Mouse (Mus musculus): Measurements from ENCODE around the gene Aig1. TPM values are rescaled to one million over a fixed set of nuclear protein-coding genes. Genes with fewer than 3 reads are reported as not detected.

The Aig1 gene
- total and polyA plus RNA-seq, 3 experiments = 0.13 TPM; not detected in 2

GRCm38 (mm10) chr10:13702688-13703087 is 166.1 kb downstream of the Aig1 start:
- TF ChIP-seq MAFK (IDR thresholded peaks at IDR 0.05; ENCODE audit: borderline replicate concordance, low read depth, low read length) (no peak), USF2 (IDR thresholded peaks at IDR 0.05; ENCODE audit: borderline replicate concordance in 1 of 2, insufficient read depth in 1 of 2, low read depth in 1 of 2, low read length in 2 of 2) (no peak), TBP (IDR thresholded peaks at IDR 0.05; ENCODE audit: low read depth, low read length) (no peak), TCF12 (IDR thresholded peaks at IDR 0.05; ENCODE audit: low read depth, low read length) (no peak), POLR2AphosphoS2 (IDR thresholded peaks at IDR 0.05; ENCODE audit: low read length) (no peak), UBTF (IDR thresholded peaks at IDR 0.05; ENCODE audit: borderline replicate concordance, insufficient read depth, low read depth, low read length) (no peak), ZMIZ1 (IDR thresholded peaks at IDR 0.05; ENCODE audit: low read depth, low read length) (no peak), RAD21 (IDR thresholded peaks at IDR 0.05; ENCODE audit: low read depth, low read length) (no peak), ZNF384 (IDR thresholded peaks at IDR 0.05; ENCODE audit: low read depth, low read length) (no peak), ZC3H11A (IDR thresholded peaks at IDR 0.05; ENCODE audit: low read depth, low read length) (no peak), SIN3A (IDR thresholded peaks at IDR 0.05; ENCODE audit: low read length) (no peak)
- DNase-seq (ENCODE audit: low read depth, low spot score) = no peak
- H3K9me3 ChIP-seq (replicated peaks; ENCODE audit: insufficient read depth, low read length) = no peaks in the 10 kb centered on the region
- no peaks in the 10 kb centered on the region for H3K27me3 ChIP-seq (ENCODE audit: control insufficient read depth in 1 of 2, insufficient read depth in 2 of 2, low read length in 2 of 2)
- H3K27ac ChIP-seq (ENCODE audit: control insufficient read depth, low read depth, low read length) = no peak overlapping the region
- H3K4me3 ChIP-seq (ENCODE audit: control insufficient read depth in 1 of 2, insufficient read depth in 1 of 2, low read depth in 2 of 2, low read length in 2 of 2) = no peak overlapping the region
- H3K79me2 ChIP-seq (ENCODE audit: control insufficient read depth, insufficient read depth, low read length, poor library complexity) = no peaks in the 10 kb centered on the region
- H3K4me1 ChIP-seq (ENCODE audit: control insufficient read depth in 1 of 2, insufficient read depth in 2 of 2, low read length in 2 of 2) = no peaks in the 10 kb centered on the region
- H3K36me3 ChIP-seq (ENCODE audit: control insufficient read depth in 1 of 2, insufficient read depth in 2 of 2, low read length in 2 of 2) = no peaks in the 10 kb centered on the region
- no peak overlapping the region for H3K9ac ChIP-seq (ENCODE audit: control insufficient read depth, low read depth, low read length, poor library complexity, severe bottlenecking)

GRCm38 (mm10) chr10:13702043-13702442 is 166.7 kb downstream of the Aig1 start:
- no peak overlapping the region for H3K27ac ChIP-seq (ENCODE audit: control insufficient read depth, low read depth, low read length)
- no peaks in the 10 kb centered on the region for H3K79me2 ChIP-seq (ENCODE audit: control insufficient read depth, insufficient read depth, low read length, poor library complexity)
- H3K4me1 ChIP-seq (ENCODE audit: control insufficient read depth in 1 of 2, insufficient read depth in 2 of 2, low read length in 2 of 2) = no peaks in the 10 kb centered on the region
- DNase-seq (ENCODE audit: low read depth, low spot score) = no peak
- no peak overlapping the region for H3K4me3 ChIP-seq (ENCODE audit: control insufficient read depth in 1 of 2, insufficient read depth in 1 of 2, low read depth in 2 of 2, low read length in 2 of 2)
- no peaks in the 10 kb centered on the region for H3K9me3 ChIP-seq (replicated peaks; ENCODE audit: insufficient read depth, low read length)
- H3K36me3 ChIP-seq (ENCODE audit: control insufficient read depth in 1 of 2, insufficient read depth in 2 of 2, low read length in 2 of 2) = no peaks in the 10 kb centered on the region
- no peaks in the 10 kb centered on the region for H3K27me3 ChIP-seq (ENCODE audit: control insufficient read depth in 1 of 2, insufficient read depth in 2 of 2, low read length in 2 of 2)
- TF ChIP-seq MYB (IDR thresholded peaks at IDR 0.05; ENCODE audit: low read depth, low read length) = no peak
- TF ChIP-seq MAX (IDR thresholded peaks at IDR 0.05; ENCODE audit: low read length) = no peak
- no peak for TF ChIP-seq TCF12 (IDR thresholded peaks at IDR 0.05; ENCODE audit: low read depth, low read length)
- TF ChIP-seq ZC3H11A (IDR thresholded peaks at IDR 0.05; ENCODE audit: low read depth, low read length) = no peak
- no peak for TF ChIP-seq UBTF (IDR thresholded peaks at IDR 0.05; ENCODE audit: borderline replicate concordance, insufficient read depth, low read depth, low read length)
- no peak for TF ChIP-seq MXI1 (IDR thresholded peaks at IDR 0.05; ENCODE audit: low read depth, low read length)
- TF ChIP-seq POLR2A (IDR thresholded peaks at IDR 0.05; ENCODE audit: control insufficient read depth in 1 of 2, insufficient read depth in 1 of 2, low read depth in 1 of 2, low read length in 2 of 2, poor library complexity in 1 of 2) = no peak
- no peak for TF ChIP-seq NRF1 (IDR thresholded peaks at IDR 0.05; ENCODE audit: insufficient read depth, low read depth, low read length, poor library complexity, severe bottlenecking)
- TF ChIP-seq TBP (IDR thresholded peaks at IDR 0.05; ENCODE audit: low read depth, low read length) = no peak
- TF ChIP-seq SMC3 (IDR thresholded peaks at IDR 0.05; ENCODE audit: low read depth, low read length) = no peak
- no peak for TF ChIP-seq E2F4 (IDR thresholded peaks at IDR 0.05; ENCODE audit: borderline replicate concordance, low read depth, low read length)
- no peak for TF ChIP-seq EP300 (IDR thresholded peaks at IDR 0.05; ENCODE audit: low read depth in 1 of 2, low read length in 2 of 2)
- H3K9ac ChIP-seq (ENCODE audit: control insufficient read depth, low read depth, low read length, poor library complexity, severe bottlenecking) = no peak overlapping the region
